Mouse (Mus musculus): ENCODE results near the gene Rmi2.

The Rmi2 gene

GRCm38 (mm10) chr16:10818579-10819135 is 16.2 kb upstream of the Rmi2 start:
- no peak for TF ChIP-seq GATA4 (IDR thresholded peaks at IDR 0.05; ENCODE audit: insufficient replicate concordance, low read length)

- no peak for TF ChIP-seq GATA4 (IDR thresholded peaks at IDR 0.05; ENCODE audit: insufficient replicate concordance, low read length)
Measured at GRCm38 (mm10) chr16:10819966-10820365, 14.9 kb upstream of the Rmi2 start.

- TF ChIP-seq GATA4 (IDR thresholded peaks at IDR 0.05; ENCODE audit: insufficient replicate concordance, low read length): no peak
Measured at GRCm38 (mm10) chr16:10821387-10821786, 13.5 kb upstream of the Rmi2 start.

- no peak for TF ChIP-seq GATA4 (IDR thresholded peaks at IDR 0.05; ENCODE audit: insufficient replicate concordance, low read length)
Measured at GRCm38 (mm10) chr16:10824536-10824935, 10.3 kb upstream of the Rmi2 start.

GRCm38 (mm10) chr16:10825840-10826239 is 9.0 kb upstream of the Rmi2 start:
- TF ChIP-seq GATA4 (IDR thresholded peaks at IDR 0.05; ENCODE audit: insufficient replicate concordance, low read length): no peak

GRCm38 (mm10) chr16:10827269-10827668 is 7.6 kb upstream of the Rmi2 start:
- no peak for TF ChIP-seq GATA4 (IDR thresholded peaks at IDR 0.05; ENCODE audit: insufficient replicate concordance, low read length)

- no peak for TF ChIP-seq GATA4 (IDR thresholded peaks at IDR 0.05; ENCODE audit: insufficient replicate concordance, low read length)
Measured at GRCm38 (mm10) chr16:10827766-10828460, 6.9 kb upstream of the Rmi2 start.

GRCm38 (mm10) chr16:10828461-10828805 is 6.4 kb upstream of the Rmi2 start:
- no peak for TF ChIP-seq GATA4 (IDR thresholded peaks at IDR 0.05; ENCODE audit: insufficient replicate concordance, low read length)

- no peak for TF ChIP-seq GATA4 (IDR thresholded peaks at IDR 0.05; ENCODE audit: insufficient replicate concordance, low read length)
Measured at GRCm38 (mm10) chr16:10834542-10834910, 333 bp upstream of the Rmi2 start.

GRCm38 (mm10) chr16:10836388-10836787 is 1.5 kb downstream of the Rmi2 start:
- TF ChIP-seq GATA4 (IDR thresholded peaks at IDR 0.05; ENCODE audit: insufficient replicate concordance, low read length): no peak

- no peak for TF ChIP-seq GATA4 (IDR thresholded peaks at IDR 0.05; ENCODE audit: insufficient replicate concordance, low read length)
Measured at GRCm38 (mm10) chr16:10837250-10837649, 2.4 kb downstream of the Rmi2 start.

- no peak for TF ChIP-seq GATA4 (IDR thresholded peaks at IDR 0.05; ENCODE audit: insufficient replicate concordance, low read length)
Measured at GRCm38 (mm10) chr16:10837903-10838302, 3.0 kb downstream of the Rmi2 start.

GRCm38 (mm10) chr16:10838487-10839245 is 3.8 kb downstream of the Rmi2 start:
- TF ChIP-seq GATA4 (IDR thresholded peaks at IDR 0.05; ENCODE audit: insufficient replicate concordance, low read length): no peak

- TF ChIP-seq GATA4 (IDR thresholded peaks at IDR 0.05; ENCODE audit: insufficient replicate concordance, low read length): no peak
Measured at GRCm38 (mm10) chr16:10840018-10840417, 5.2 kb downstream of the Rmi2 start.

GRCm38 (mm10) chr16:10842282-10842855 is 7.5 kb downstream of the Rmi2 start:
- TF ChIP-seq GATA4 (IDR thresholded peaks at IDR 0.05; ENCODE audit: insufficient replicate concordance, low read length): no peak
